Mouse (Mus musculus) B cell, adult (primary cell): ENCODE measurements around the gene Snx11. TPM values are rescaled to one million over a fixed set of nuclear protein-coding genes. Genes with fewer than 3 reads are reported as not detected.

Source experiments
- total RNA-seq: library from RNA; stranded (reverse); gene quantifications from 4 replicates; pipeline ENCODE4 v1.2.4, GENCODE M21; 2023; ENCODE audit not compliant: inconsistent age

Snx11 gene
- 57.8 to 72.3 TPM (median 62.4 TPM) in 4 replicates for total RNA-seq

GRCm38 (mm10) chr11:96776968-96777962 lies at the start of gene Snx11:
Gene Snx11 (minus strand): TSS chr11:96777559.

GRCm38 (mm10) chr11:96788871-96789795 lies 11.8 kb upstream of the Snx11 start, which contains the start of gene Cbx1:
Gene Cbx1 (plus strand): TSS chr11:96789127.

Other genes with a start within 250 kb of the Snx11 start
- gene Cbx1, start 11.6 kb upstream of the Snx11 start, total RNA-seq, result 58.9 to 72.0 TPM (median 64.1 TPM) in 4 replicates
- 66.0 to 80.5 TPM (median 77.5 TPM) in 4 replicates for gene Nfe2l1, start 52.4 kb upstream of the Snx11 start, total RNA-seq
- gene Copz2, start 72.3 kb upstream of the Snx11 start, total RNA-seq, result 1.5 TPM in 1 of 4 replicates, not detected in the others
- 48.1 to 63.0 TPM (median 53.9 TPM) in 4 replicates for gene Cdk5rap3, start 138.9 kb upstream of the Snx11 start, total RNA-seq
- not detected in 4 replicates for gene Prr15l, start 150.5 kb upstream of the Snx11 start, total RNA-seq
- gene Pnpo, start 166.4 kb upstream of the Snx11 start, total RNA-seq, result 21.5 to 29.9 TPM (median 23.7 TPM) in 4 replicates
- gene Sp2, start 205.4 kb upstream of the Snx11 start, total RNA-seq, result 43.7 to 53.4 TPM (median 53.2 TPM) in 4 replicates
- gene Sp6, start 235.8 kb upstream of the Snx11 start, total RNA-seq, result 0.24 TPM in 1 of 4 replicates, not detected in the others